Mouse (Mus musculus) embryonic facial prominence, embryonic 12.5 days (tissue): ENCODE measurements around the gene Usp2. TPM values are rescaled to one million over a fixed set of nuclear protein-coding genes. Genes with fewer than 3 reads are reported as not detected.
A peak's percentile ranks its signal among the peaks of the same experiment; 100 is the strongest.
"Not testable (repeated sequence)": the region's sequence is repeated elsewhere in the genome, so short reads cannot be mapped to it uniquely, and the experiment has no call there.

Experiments
- ATAC-seq: fragments of 200-750 bp; cut with Nextera tagmentation; 2 replicates; pipeline ENCODE4 v1.8.0; 2017; ENCODE audit not compliant: insufficient number of reproducible peaks, insufficient read depth, low FRiP score, low TSS enrichment
- H3K27ac ChIP-seq: fragments of 300-500 bp; sonication (generic); 2 replicates; pipeline ENCODE4 v1.5.1; 2016; ENCODE audit warnings: mild to moderate bottlenecking
- H3K27me3 ChIP-seq: fragments of 300-500 bp; sonication (generic); 2 replicates; pipeline ENCODE4 v1.6.1; 2016; ENCODE audit warnings: mild to moderate bottlenecking, moderate library complexity
- H3K36me3 ChIP-seq: fragments of 300-500 bp; sonication (generic); 2 replicates; pipeline ENCODE4 v1.6.1; 2016; ENCODE audit warnings: mild to moderate bottlenecking
- H3K4me1 ChIP-seq: fragments of 300-500 bp; sonication (generic); 2 replicates; pipeline ENCODE4 v1.6.1; 2016
- H3K4me2 ChIP-seq: fragments of 300-500 bp; sonication (generic); replicated peaks from 2 replicates; pipeline ENCODE4 v1.6.1; 2016; ENCODE audit warnings: mild to moderate bottlenecking, moderate library complexity
- H3K4me3 ChIP-seq: fragments of 300-500 bp; sonication (generic); 2 replicates; pipeline ENCODE4 v1.5.1; 2016; ENCODE audit warnings: mild to moderate bottlenecking
- H3K9ac ChIP-seq: fragments of 300-500 bp; sonication (generic); 2 replicates; pipeline ENCODE4 v1.6.1; 2016; ENCODE audit warnings: mild to moderate bottlenecking, moderate library complexity
- H3K9me3 ChIP-seq: fragments of 300-500 bp; sonication (generic); 2 replicates; pipeline ENCODE4 v1.6.1; 2016; ENCODE audit warnings: mild to moderate bottlenecking, moderate library complexity
- WGBS: fragments of 180-500 bp; shearing (Covaris S2); methylation state at CpG from one replicate; pipeline ENCODE4 v1.1.7; 2016; 5-methylcytosine and 5-hydroxymethylcytosine counted together
- polyA plus RNA-seq: library from polyadenylated mRNA; unstranded; fragments of >200 nt; fragmentation: Nextera tagmentation; extraction: Ambion mirVana; gene quantifications from 2 replicates; pipeline ENCODE4 v1.2.1, GENCODE M21; 2016

Usp2 gene
- polyA plus RNA-seq, 1 experiment from 2014 or later, result 8.8 TPM

- no peak for ATAC-seq
- Histone ChIP-seq H3K4me2 (no peak overlapping the region), H3K9ac (no peak overlapping the region), H3K27ac (no peak overlapping the region), H3K4me3 (no peak overlapping the region), H3K9me3 (no peaks in the 10 kb centered on the region), H3K4me1 (peaks cover 45% of the 10 kb centered on the region), H3K27me3 (no peaks in the 10 kb centered on the region), H3K36me3 (peaks cover 37% of the 10 kb centered on the region)
- 90% methylated on average over 10 of the region's 10 CpGs for WGBS
Measured at GRCm38 (mm10) chr9:44105781-44106180, 39.0 kb downstream of the Usp2 start.

DNA sequence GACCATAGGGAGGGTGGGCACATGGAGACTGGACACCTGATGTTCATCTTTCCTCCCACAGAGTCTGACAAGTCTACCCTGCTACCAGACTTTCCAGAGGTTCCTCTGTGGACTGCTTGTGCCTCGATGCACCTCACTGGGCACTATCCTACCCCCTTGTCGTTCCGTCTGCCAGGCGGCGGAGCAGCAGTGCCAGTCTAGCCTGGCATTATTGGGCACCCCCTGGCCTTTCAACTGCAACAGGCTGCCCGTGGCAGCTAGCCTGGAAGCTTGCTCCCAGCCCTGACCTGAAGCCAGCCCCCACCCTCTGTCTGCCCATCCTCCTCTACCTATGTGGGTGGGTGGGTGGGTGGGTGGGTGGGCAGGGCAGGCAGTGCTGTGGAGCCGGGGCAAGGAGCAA lies 39.4 kb downstream of the Usp2 start:
- no peak overlapping the region for H3K9ac ChIP-seq
- peaks cover 47% of the 10 kb centered on the region for H3K4me1 ChIP-seq
- no peak overlapping the region for H3K27ac ChIP-seq
- H3K27me3 ChIP-seq, result no peaks in the 10 kb centered on the region
- H3K4me3 ChIP-seq, result no peak overlapping the region
- H3K36me3 ChIP-seq, result peaks cover 37% of the 10 kb centered on the region
- H3K4me2 ChIP-seq, result no peak overlapping the region
- WGBS, result 97% methylated on average over 7 of the region's 7 CpGs
- no peak for ATAC-seq
- no peaks in the 10 kb centered on the region for H3K9me3 ChIP-seq

- Histone ChIP-seq H3K36me3 (peaks cover 37% of the 10 kb centered on the region), H3K4me2 (peak overlapping the region; percentile 36; the same call in 1 of the 2 replicates)
Measured at GRCm38 (mm10) chr9:44106596-44106995, 39.8 kb downstream of the Usp2 start.

GRCm38 (mm10) chr9:44107110-44107509 lies 40.3 kb downstream of the Usp2 start, which contains the start of gene C1qtnf5:
Gene C1qtnf5 (plus strand): TSS chr9:44107245.
- peak within 1 kb of the TSS; percentile 36 for H3K4me2 ChIP-seq
- H3K27me3 ChIP-seq, result no peaks in the 10 kb centered on the region
- peaks cover 37% of the 10 kb centered on the region for H3K36me3 ChIP-seq
- peak within 1 kb of the TSS; percentile 52 for H3K27ac ChIP-seq
- peaks cover 51% of the 10 kb centered on the region for H3K4me1 ChIP-seq
- ATAC-seq, result no peak
- no peaks in the 10 kb centered on the region for H3K9me3 ChIP-seq
- H3K9ac ChIP-seq, result peak within 1 kb of the TSS; percentile 36
- H3K4me3 ChIP-seq, result peak within 1 kb of the TSS; percentile 7; the same call in 1 of the 2 replicates
- WGBS, result 33% methylated on average over 8 of the region's 8 CpGs

More at GRCm38 (mm10) chr9:44106596-44106995, 39.8 kb downstream of the Usp2 start:
- ATAC-seq, result no peak
- peaks cover 47% of the 10 kb centered on the region for H3K4me1 ChIP-seq
- H3K4me3 ChIP-seq, result no peak overlapping the region; the same call in 1 of the 2 replicates
- WGBS, result 72% methylated on average over 4 of the region's 4 CpGs
- H3K27me3 ChIP-seq, result no peaks in the 10 kb centered on the region
- H3K9ac ChIP-seq, result no peak overlapping the region
- no peaks in the 10 kb centered on the region for H3K9me3 ChIP-seq
- no peak overlapping the region for H3K27ac ChIP-seq

GRCm38 (mm10) chr9:44107557-44108179 lies 40.8 kb downstream of the Usp2 start:
- Histone ChIP-seq H3K4me2 (peak overlapping the region; percentile 36), H3K27ac (peak overlapping the region; percentile 52), H3K27me3 (no peaks in the 10 kb centered on the region), H3K9ac (peak overlapping the region; percentile 36; the same call in 1 of the 2 replicates), H3K4me3 (no peak overlapping the region), H3K9me3 (no peaks in the 10 kb centered on the region), H3K4me1 (peaks cover 51% of the 10 kb centered on the region), H3K36me3 (peaks cover 37% of the 10 kb centered on the region)
- ATAC-seq, result no peak
- WGBS, result 40% methylated on average over 25 of the region's 25 CpGs

- Histone ChIP-seq H3K9ac (peak overlapping the region; percentile 36; the same call in 1 of the 2 replicates), H3K4me1 (peaks cover 51% of the 10 kb centered on the region), H3K9me3 (no peaks in the 10 kb centered on the region), H3K4me2 (peak overlapping the region; percentile 44), H3K27ac (0 out of 2 replicates have a peak overlapping the region, but pooled peaks have one; percentile 30), H3K4me3 (no peak overlapping the region), H3K36me3 (peaks cover 37% of the 10 kb centered on the region), H3K27me3 (no peaks in the 10 kb centered on the region)
- ATAC-seq, result no peak
- 79% methylated on average over 31 of the region's 31 CpGs for WGBS
Measured at GRCm38 (mm10) chr9:44108269-44109055, 41.6 kb downstream of the Usp2 start.

DNA sequence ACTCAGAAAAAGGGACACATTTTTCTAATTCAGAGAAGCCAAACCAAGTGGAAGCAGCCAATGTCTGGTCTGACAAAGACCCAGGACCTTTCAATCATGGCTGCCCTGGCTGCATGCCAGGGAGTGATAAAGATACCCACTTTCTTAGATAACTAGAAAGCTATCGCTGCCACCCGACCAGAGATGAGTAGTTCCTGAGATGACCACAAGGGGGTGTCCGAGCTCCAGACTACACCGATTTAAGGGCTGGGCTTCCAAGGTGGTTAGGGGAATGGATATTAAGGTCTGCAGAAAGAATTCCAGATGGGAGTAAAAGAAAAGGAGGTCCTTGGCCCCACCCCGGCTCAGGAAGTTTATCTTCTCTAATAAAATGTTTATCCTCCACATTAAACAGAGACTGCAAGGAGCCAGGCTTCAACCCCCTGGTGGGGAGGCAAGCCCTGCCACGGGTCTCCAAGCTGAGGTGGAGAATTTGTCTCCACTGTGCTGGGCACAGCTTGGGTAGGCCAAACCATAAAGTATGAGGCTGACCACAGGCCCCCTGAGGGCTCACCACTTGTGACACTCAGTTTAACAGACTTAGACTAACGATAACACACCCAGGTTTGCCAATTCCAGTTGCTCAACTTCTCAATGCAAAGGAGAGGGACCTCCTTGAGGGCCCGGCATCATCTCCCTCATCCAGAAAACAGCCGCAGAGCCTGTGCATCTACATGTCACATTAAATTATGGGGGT lies 42.7 kb downstream of the Usp2 start:
- Histone ChIP-seq H3K9ac (peak overlapping the region; percentile 45; the same call in 1 of the 2 replicates), H3K4me1 (peaks cover 51% of the 10 kb centered on the region), H3K4me2 (peak overlapping the region; percentile 44), H3K9me3 (no peaks in the 10 kb centered on the region), H3K4me3 (peak overlapping the region; percentile 22), H3K27me3 (no peaks in the 10 kb centered on the region), H3K27ac (peak overlapping the region; percentile 30; the same call in 1 of the 2 replicates), H3K36me3 (peaks cover 32% of the 10 kb centered on the region)
- 31% methylated on average over 9 of the region's 9 CpGs for WGBS
- ATAC-seq, result no peak

GRCm38 (mm10) chr9:44111909-44112308 lies 45.1 kb downstream of the Usp2 start:
- Histone ChIP-seq H3K36me3 (peaks cover 16% of the 10 kb centered on the region; the same call in 1 of the 2 replicates), H3K9ac (peak overlapping the region; percentile 87; the same call in 1 of the 2 replicates), H3K4me3 (peak overlapping the region; percentile 88), H3K4me1 (peaks cover 44% of the 10 kb centered on the region), H3K4me2 (peak overlapping the region; percentile 58)
- WGBS, result 58% methylated on average over 9 of the region's 12 CpGs
- ATAC-seq, H3K27ac ChIP-seq, H3K27me3 ChIP-seq, H3K9me3 ChIP-seq: not testable (repeated sequence)

- H3K4me3 ChIP-seq, result peak within 1 kb of the TSS; percentile 88
- H3K9ac ChIP-seq, result peak within 1 kb of the TSS; percentile 87
- peak within 1 kb of the TSS; percentile 84 for H3K27ac ChIP-seq
- H3K36me3 ChIP-seq, result peaks cover 14% of the 10 kb centered on the region; the same call in 1 of the 2 replicates
- WGBS, result under 1% methylated on average over 51 of the region's 51 CpGs
- H3K4me1 ChIP-seq, result peaks cover 31% of the 10 kb centered on the region
- no peaks in the 10 kb centered on the region for H3K9me3 ChIP-seq
- H3K27me3 ChIP-seq, result no peaks in the 10 kb centered on the region
- H3K4me2 ChIP-seq, result peak within 1 kb of the TSS; percentile 58
- peak; percentile 90 for ATAC-seq
Measured at GRCm38 (mm10) chr9:44113105-44113789, 46.4 kb downstream of the Usp2 start, which contains the start of the genes Gm49380 and Rnf26. Gene Gm49380 (minus strand): TSS chr9:44113500. Gene Rnf26 (minus strand): TSS chr9:44113517.

DNA sequence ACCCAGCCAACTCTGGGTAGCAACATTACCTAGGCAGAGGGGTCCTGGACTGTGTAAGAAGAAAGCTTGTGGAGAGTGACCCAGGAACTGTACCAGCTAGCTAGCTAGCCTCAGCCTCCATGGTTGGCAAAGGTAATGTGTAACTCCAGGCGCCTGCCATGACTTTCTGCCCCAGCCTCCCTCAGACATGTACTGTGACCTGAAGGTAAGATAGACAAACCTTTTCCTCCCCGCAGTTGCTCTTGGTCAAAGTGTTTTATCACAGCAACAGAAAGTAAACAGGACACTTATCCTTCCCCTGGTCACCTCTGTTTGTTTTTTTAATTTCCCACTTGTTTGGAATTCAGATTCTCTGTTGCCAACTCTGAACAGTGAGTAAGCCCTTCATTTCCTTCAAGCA lies 47.6 kb downstream of the Usp2 start:
- Histone ChIP-seq H3K36me3 (0 out of 2 replicates have a peak, but pooled peaks cover 6% of the 10 kb centered on the region), H3K9ac (no peak overlapping the region), H3K4me2 (no peak overlapping the region), H3K4me1 (peaks cover 19% of the 10 kb centered on the region), H3K27me3 (no peaks in the 10 kb centered on the region), H3K4me3 (no peak overlapping the region), H3K9me3 (no peaks in the 10 kb centered on the region), H3K27ac (no peak overlapping the region)
- WGBS, result 86% methylated on average over 2 of the region's 2 CpGs
- ATAC-seq, result no peak

DNA sequence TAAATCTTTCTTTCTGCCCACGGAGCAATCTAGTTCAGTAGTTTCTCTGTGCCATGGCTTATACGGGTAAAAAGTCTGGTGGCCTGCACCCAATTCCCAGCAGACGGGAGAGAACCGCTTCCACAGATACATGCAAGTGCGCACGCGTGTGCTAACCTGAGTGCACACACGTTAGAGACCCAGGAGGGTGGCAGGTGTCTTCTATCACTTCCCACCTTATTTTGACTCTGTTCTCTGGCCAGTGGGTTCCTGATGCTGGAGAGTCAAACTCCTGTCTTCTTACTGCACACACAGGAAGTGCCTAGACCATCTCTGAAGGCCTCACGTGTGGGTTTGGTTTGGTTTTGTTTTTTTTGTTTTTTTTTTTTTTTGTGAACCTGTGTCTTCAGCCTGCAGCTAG lies 48.8 kb downstream of the Usp2 start:
- no peaks in the 10 kb centered on the region for H3K27me3 ChIP-seq
- ATAC-seq, result no peak
- H3K27ac ChIP-seq, result no peak overlapping the region
- H3K9ac ChIP-seq, result no peak overlapping the region
- H3K4me1 ChIP-seq, result peaks cover 8% of the 10 kb centered on the region
- no peak overlapping the region for H3K4me3 ChIP-seq
- H3K9me3 ChIP-seq, result no peaks in the 10 kb centered on the region
- H3K36me3 ChIP-seq, result 0 out of 2 replicates have a peak, but pooled peaks cover under 1% of the 10 kb centered on the region
- no peak overlapping the region for H3K4me2 ChIP-seq
- WGBS, result 88% methylated on average over 9 of the region's 9 CpGs
